Mouse (Mus musculus) thymus, adult 2 months (tissue): Measurements from ENCODE around the gene Map4k1. TPM values are rescaled to one million over a fixed set of nuclear protein-coding genes. Genes with fewer than 3 reads are reported as not detected.
"Not testable (repeated sequence)": the region's sequence is repeated elsewhere in the genome, so short reads cannot be mapped to it uniquely, and the experiment has no call there.

ENCODE experiments used
- DNase-seq: peaks from one replicate; pipeline ENCODE4 v3.0.0; 2021
- H3K27ac ChIP-seq: fragments of 200-500 bp; 2 replicates; pipeline ENCODE4 v1.5.1; 2012; ENCODE audit warnings: low read length, control low read depth; ENCODE audit not compliant: control insufficient read depth, insufficient read depth
- H3K27me3 ChIP-seq: fragments of 200-500 bp; 2 replicates; pipeline ENCODE4 v1.6.1; 2012; ENCODE audit warnings: mild to moderate bottlenecking, low read length, moderate library complexity, mixed read lengths; ENCODE audit not compliant: control insufficient read depth, insufficient read depth
- H3K36me3 ChIP-seq: fragments of 200-500 bp; 2 replicates; pipeline ENCODE4 v1.6.1; 2012; ENCODE audit warnings: mild to moderate bottlenecking, low read length, moderate library complexity; ENCODE audit not compliant: control insufficient read depth, insufficient read depth
- H3K4me1 ChIP-seq: fragments of 200-500 bp; replicated peaks from 2 replicates; pipeline ENCODE4 v1.6.1; 2012; ENCODE audit warnings: low read length; ENCODE audit not compliant: control insufficient read depth, insufficient read depth
- H3K4me3 ChIP-seq: fragments of 200-500 bp; 2 replicates; pipeline ENCODE4 v1.5.1; 2012; ENCODE audit warnings: mild to moderate bottlenecking, low read length, control low read depth, moderate library complexity; ENCODE audit not compliant: control insufficient read depth, insufficient read depth
- CTCF ChIP-seq: fragments of 200-500 bp; IDR thresholded peaks from 2 replicates; pipeline ENCODE4 v1.5.1; 2012; ENCODE audit warnings: mild to moderate bottlenecking, control low read depth, low read length, moderate library complexity, borderline replicate concordance; ENCODE audit not compliant: control insufficient read depth, poor library complexity, insufficient read depth; ENCODE audit errors: extremely low read depth
- POLR2A ChIP-seq: fragments of 200-500 bp; IDR thresholded peaks from 2 replicates; pipeline ENCODE4 v1.6.1; 2012; ENCODE audit warnings: mild to moderate bottlenecking, low read length, control low read depth, moderate library complexity; ENCODE audit not compliant: control insufficient read depth, poor library complexity, insufficient read depth; ENCODE audit errors: extremely low read depth
- WGBS: fragments of 180-500 bp; shearing (Covaris S2); methylation state at CpG from one replicate; pipeline ENCODE4 v1.1.7; 2018; 5-methylcytosine and 5-hydroxymethylcytosine counted together
- polyA plus RNA-seq: library from polyadenylated mRNA; depleted of rRNA; stranded (reverse); fragments of >200 nt; gene quantifications from 2 replicates; pipeline ENCODE4 v1.2.3, GENCODE M21; 2012

Map4k1 gene
- polyA plus RNA-seq, 1 experiment = 164 TPM

DNA sequence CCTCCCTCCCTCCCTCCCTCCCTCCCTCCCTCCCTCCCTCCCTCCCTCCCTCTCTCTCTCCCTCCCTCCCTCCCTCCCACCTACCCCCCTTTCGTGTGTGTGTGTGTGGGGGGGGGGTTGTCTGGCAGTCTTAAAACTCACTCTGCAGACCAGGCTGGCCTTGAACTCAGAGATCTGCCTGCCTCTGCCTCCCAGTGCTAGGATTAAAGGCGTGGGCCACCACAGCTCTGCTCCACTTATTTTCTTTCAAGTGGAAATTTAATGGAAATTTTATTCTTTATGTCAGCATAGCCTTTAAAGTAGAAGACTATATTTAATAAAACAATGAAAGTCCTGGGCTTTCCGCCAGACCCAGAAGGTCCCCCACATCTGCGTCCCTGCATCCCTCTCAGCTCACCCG is 15.7 kb upstream of the Map4k1 start:
- Histone ChIP-seq H3K4me1 (peaks cover 6% of the 10 kb centered on the region), H3K27me3 (no peaks in the 10 kb centered on the region), H3K36me3 (no peaks in the 10 kb centered on the region), H3K27ac (no peak overlapping the region), H3K4me3 (no peak overlapping the region)
- 91% methylated on average over 4 of the region's 5 CpGs for WGBS
- TF ChIP-seq CTCF (no peak), POLR2A (no peak)
- no peak for DNase-seq

DNA sequence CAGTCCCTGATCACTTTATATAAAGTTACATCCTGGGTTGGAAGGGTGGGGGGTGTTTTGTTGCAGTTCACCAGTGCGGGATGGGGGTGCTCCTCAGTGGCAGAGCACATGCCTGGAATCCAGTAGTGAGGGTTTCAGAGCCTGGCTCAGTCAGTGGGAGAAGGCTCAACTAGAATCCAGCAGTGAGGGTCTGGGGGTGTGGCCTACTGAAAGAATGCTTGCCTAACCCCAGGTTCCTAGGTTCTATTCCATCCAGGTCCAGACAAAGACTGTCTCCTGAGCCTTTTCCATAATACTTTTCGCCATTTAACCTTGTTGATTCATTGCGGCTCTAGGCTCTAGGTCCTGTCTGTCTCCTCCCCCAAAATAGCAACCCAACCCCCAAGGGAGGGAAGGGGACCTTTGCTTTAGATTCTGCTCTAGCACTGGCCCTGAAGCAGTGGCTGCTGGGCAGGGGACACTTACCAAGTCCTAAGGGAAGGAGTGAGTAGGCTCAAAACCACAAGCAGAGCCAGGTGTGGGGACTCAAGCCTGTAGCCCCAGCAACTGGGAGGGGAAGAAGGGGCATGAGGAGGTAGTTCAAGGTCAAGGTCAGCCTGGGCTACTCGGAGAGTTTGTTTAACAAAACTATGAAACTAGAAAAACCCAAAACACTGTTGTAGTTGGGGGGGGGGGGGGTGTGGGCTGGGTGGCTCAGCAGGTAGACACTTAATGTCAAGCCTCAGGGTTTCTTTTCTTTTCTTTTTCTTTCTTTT is 14.9 kb upstream of the Map4k1 start:
- DNase-seq = no peak
- Histone ChIP-seq H3K4me1 (peaks cover 3% of the 10 kb centered on the region), H3K4me3 (no peak overlapping the region), H3K27me3 (no peaks in the 10 kb centered on the region), H3K36me3 (0 out of 2 replicates have a peak, but pooled peaks cover 5% of the 10 kb centered on the region), H3K27ac (no peak overlapping the region)
- no peak for TF ChIP-seq POLR2A
- TF ChIP-seq CTCF = no peak
- 90% methylated on average over 4 of the region's 4 CpGs for WGBS

DNA sequence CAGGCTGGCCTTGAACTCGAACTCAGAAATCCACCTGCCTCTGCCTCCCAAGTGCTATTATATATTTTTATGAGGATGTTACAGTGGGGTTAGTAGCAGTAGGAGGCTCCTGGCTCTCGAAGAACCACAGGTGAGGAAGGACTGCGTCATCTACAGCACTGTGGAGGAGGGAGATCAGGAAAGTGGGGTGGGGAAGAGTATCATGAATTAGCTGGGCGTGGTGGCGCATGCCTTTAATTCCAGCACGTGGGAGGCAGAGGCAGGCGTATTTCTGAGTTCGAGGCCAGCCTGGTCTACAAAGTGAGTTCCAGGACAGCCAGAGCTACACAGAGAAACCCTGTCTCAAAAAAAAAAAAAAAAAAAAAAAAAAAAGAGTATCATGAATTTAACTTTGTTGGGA is 13.7 kb upstream of the Map4k1 start:
- H3K27me3 ChIP-seq, H3K27ac ChIP-seq, DNase-seq, H3K4me1 ChIP-seq, H3K4me3 ChIP-seq: not testable (repeated sequence)
- peaks cover 10% of the 10 kb centered on the region for H3K36me3 ChIP-seq
- 96% methylated on average over 8 of the region's 8 CpGs for WGBS

DNA sequence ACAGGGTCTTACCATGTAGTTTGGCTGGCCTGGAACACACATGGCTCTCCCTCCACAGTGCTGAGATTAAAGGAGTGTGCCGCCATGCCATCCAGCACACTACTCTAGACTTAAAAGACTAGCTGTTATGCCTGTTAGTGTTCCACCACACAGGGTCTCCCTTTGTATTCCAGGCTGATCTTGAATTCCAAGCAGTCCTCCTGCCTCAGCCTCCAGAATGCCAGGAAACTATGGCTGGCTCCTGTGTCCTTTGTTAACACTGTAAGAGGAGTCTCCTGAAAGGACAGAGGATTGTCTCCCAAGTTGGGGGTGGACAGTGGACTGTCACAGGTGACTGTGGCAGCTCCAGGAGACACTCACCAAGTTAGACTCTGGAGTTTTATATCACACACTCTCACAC is 12.6 kb upstream of the Map4k1 start:
- Histone ChIP-seq H3K36me3 (peaks cover 22% of the 10 kb centered on the region), H3K4me1 (no peaks in the 10 kb centered on the region), H3K27ac (no peak overlapping the region), H3K4me3 (no peak overlapping the region), H3K27me3 (no peaks in the 10 kb centered on the region)
- 97% methylated on average over 1 of the region's 1 CpGs for WGBS
- no peak for DNase-seq
- TF ChIP-seq CTCF = no peak
- no peak for TF ChIP-seq POLR2A

DNA sequence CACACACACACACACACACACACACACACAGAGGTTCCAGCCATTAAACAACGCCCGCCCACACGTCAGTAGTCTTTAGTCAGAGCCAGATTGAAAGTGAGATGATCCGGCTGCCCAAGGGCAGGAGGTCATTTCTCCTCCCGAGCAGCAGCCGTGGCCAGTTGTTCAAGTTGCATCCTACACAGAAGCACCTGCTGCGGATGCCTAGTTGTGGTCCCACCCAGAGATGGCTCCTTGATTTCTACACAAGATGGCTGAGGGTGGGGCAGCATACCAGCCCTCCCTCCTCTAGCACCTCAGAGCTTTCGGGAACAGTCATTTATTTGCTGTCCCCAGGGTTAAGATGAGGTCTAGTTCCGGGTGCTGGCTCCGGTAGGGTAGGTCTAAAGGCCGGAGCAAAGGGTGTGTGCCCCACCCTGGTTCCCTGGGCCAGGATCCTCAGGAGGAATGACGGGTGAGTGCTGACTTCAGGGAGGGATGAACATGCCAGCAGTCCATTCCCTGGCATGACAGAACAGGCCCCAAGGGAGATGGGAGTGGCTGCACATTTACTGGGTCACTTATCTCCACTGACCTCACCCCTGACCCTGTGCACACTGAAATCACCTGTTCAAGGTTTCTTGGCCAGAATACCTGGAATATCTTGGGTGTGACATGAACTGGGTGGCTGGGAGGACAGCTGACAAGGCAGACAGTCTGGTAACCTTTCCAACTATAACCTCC is 12.0 kb upstream of the Map4k1 start:
- no peak overlapping the region for H3K4me3 ChIP-seq
- 92% methylated on average over 12 of the region's 12 CpGs for WGBS
- TF ChIP-seq POLR2A (no peak), CTCF (no peak)
- peaks cover 25% of the 10 kb centered on the region for H3K36me3 ChIP-seq
- H3K27ac ChIP-seq = no peak overlapping the region
- H3K4me1 ChIP-seq = no peaks in the 10 kb centered on the region
- no peaks in the 10 kb centered on the region for H3K27me3 ChIP-seq
- no peak for DNase-seq

DNA sequence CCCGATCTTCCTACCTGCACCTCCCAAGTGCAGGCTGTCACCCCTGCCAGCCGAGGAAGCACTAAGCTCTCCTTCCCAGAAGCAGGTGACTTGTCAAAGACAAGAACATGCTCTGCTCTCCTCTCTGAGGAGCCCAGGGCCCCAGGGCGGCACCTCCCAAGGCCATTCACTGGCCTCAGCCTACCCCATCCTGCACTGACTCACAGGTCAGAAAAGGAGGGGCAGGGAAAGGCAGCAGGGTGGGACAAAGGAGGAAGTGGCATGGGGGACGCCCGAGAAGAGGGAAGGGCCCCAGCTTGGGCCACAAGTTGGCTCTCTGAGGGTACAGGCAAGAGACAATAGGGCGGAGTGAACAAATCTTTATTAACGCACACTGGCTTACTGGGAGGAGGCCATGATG is 10.8 kb upstream of the Map4k1 start:
- Histone ChIP-seq H3K4me1 (no peaks in the 10 kb centered on the region), H3K27me3 (no peaks in the 10 kb centered on the region), H3K4me3 (no peak overlapping the region), H3K27ac (no peak overlapping the region), H3K36me3 (peaks cover 29% of the 10 kb centered on the region)
- TF ChIP-seq POLR2A = no peak
- no peak for TF ChIP-seq CTCF
- 83% methylated on average over 7 of the region's 7 CpGs for WGBS
- DNase-seq = no peak
